Mouse (Mus musculus): ENCODE measurements around the gene Smc5. TPM values are rescaled to one million over a fixed set of nuclear protein-coding genes. Genes with fewer than 3 reads are reported as not detected.

Smc5 gene
- 0.55 and 0.68 TPM in 2 replicates for polyA plus RNA-seq (2012; rRNA removed)

- Histone ChIP-seq H3K27ac (ENCODE audit: insufficient read depth, low read depth, low read length) (no peak within 1 kb of the TSS), H3K4me3 (ENCODE audit: low read depth, low read length) (peak within 1 kb of the TSS; percentile 77), H3K36me3 (ENCODE audit: control insufficient read depth, insufficient read depth, low read length) (0 out of 2 replicates have a peak, but pooled peaks cover 2% of the 10 kb centered on the region), H3K27me3 (ENCODE audit: control insufficient read depth, insufficient read depth, low read length) (no peaks in the 10 kb centered on the region), H3K4me1 (ENCODE audit: control insufficient read depth, insufficient read depth, insufficient read length, low read length) (no peaks in the 10 kb centered on the region; the same call in none of the 2 replicates)
- WGBS: under 1% methylated on average over 69 of the region's 69 CpGs
- TF ChIP-seq POLR2A (IDR thresholded peaks at IDR 0.05; ENCODE audit: low read depth, low read length): no peak
Measured at GRCm38 (mm10) chr19:23273355-23274053, at the start of gene Smc5. Gene Smc5 (minus strand): TSS chr19:23273897.

GRCm38 (mm10) chr19:23323107-23323506 lies 49.4 kb upstream of the Smc5 start:
- WGBS: 55% methylated on average over 3 of the region's 3 CpGs
- TF ChIP-seq CTCF (IDR thresholded peaks at IDR 0.05; ENCODE audit: extremely low read depth, insufficient read length, insufficient replicate concordance, low read depth, low read length): no peak
- no peak for TF ChIP-seq POLR2A (IDR thresholded peaks at IDR 0.05; ENCODE audit: low read depth, low read length)
- Histone ChIP-seq H3K27ac (ENCODE audit: insufficient read depth, low read depth, low read length) (peak overlapping the region; percentile 60), H3K4me1 (ENCODE audit: control insufficient read depth, insufficient read depth, insufficient read length, low read length) (no peaks in the 10 kb centered on the region; the same call in 1 of the 2 replicates), H3K36me3 (ENCODE audit: control insufficient read depth, insufficient read depth, low read length) (no peaks in the 10 kb centered on the region), H3K27me3 (ENCODE audit: control insufficient read depth, insufficient read depth, low read length) (no peaks in the 10 kb centered on the region), H3K4me3 (ENCODE audit: low read depth, low read length) (no peak overlapping the region)

GRCm38 (mm10) chr19:23317989-23318358 lies 44.3 kb upstream of the Smc5 start:
- H3K4me3 ChIP-seq (ENCODE audit: low read depth, low read length): no peak overlapping the region
- 84% methylated on average over 5 of the region's 5 CpGs for WGBS
- no peaks in the 10 kb centered on the region for H3K27me3 ChIP-seq (ENCODE audit: control insufficient read depth, insufficient read depth, low read length)
- TF ChIP-seq POLR2A (IDR thresholded peaks at IDR 0.05; ENCODE audit: low read depth, low read length) (no peak), CTCF (IDR thresholded peaks at IDR 0.05; ENCODE audit: extremely low read depth, insufficient read length, insufficient replicate concordance, low read depth, low read length) (no peak)
- no peaks in the 10 kb centered on the region; the same call in 1 of the 2 replicates for H3K4me1 ChIP-seq (ENCODE audit: control insufficient read depth, insufficient read depth, insufficient read length, low read length)
- H3K27ac ChIP-seq (ENCODE audit: insufficient read depth, low read depth, low read length): no peak overlapping the region
- no peaks in the 10 kb centered on the region for H3K36me3 ChIP-seq (ENCODE audit: control insufficient read depth, insufficient read depth, low read length)

GRCm38 (mm10) chr19:23317295-23317988 lies 43.7 kb upstream of the Smc5 start:
- no peaks in the 10 kb centered on the region for H3K36me3 ChIP-seq (ENCODE audit: control insufficient read depth, insufficient read depth, low read length)
- H3K4me1 ChIP-seq (ENCODE audit: control insufficient read depth, insufficient read depth, insufficient read length, low read length): no peaks in the 10 kb centered on the region
- TF ChIP-seq CTCF (IDR thresholded peaks at IDR 0.05; ENCODE audit: extremely low read depth, insufficient read length, insufficient replicate concordance, low read depth, low read length): no peak
- WGBS: 66% methylated on average over 5 of the region's 5 CpGs
- H3K27me3 ChIP-seq (ENCODE audit: control insufficient read depth, insufficient read depth, low read length): no peaks in the 10 kb centered on the region
- H3K4me3 ChIP-seq (ENCODE audit: low read depth, low read length): no peak overlapping the region
- H3K27ac ChIP-seq (ENCODE audit: insufficient read depth, low read depth, low read length): no peak overlapping the region

GRCm38 (mm10) chr19:23316851-23317250 lies 43.2 kb upstream of the Smc5 start:
- Histone ChIP-seq H3K27me3 (ENCODE audit: control insufficient read depth, insufficient read depth, low read length) (no peaks in the 10 kb centered on the region), H3K4me3 (ENCODE audit: low read depth, low read length) (no peak overlapping the region), H3K27ac (ENCODE audit: insufficient read depth, low read depth, low read length) (no peak overlapping the region), H3K4me1 (ENCODE audit: control insufficient read depth, insufficient read depth, insufficient read length, low read length) (no peaks in the 10 kb centered on the region), H3K36me3 (ENCODE audit: control insufficient read depth, insufficient read depth, low read length) (no peaks in the 10 kb centered on the region)
- TF ChIP-seq POLR2A (IDR thresholded peaks at IDR 0.05; ENCODE audit: low read depth, low read length) (no peak), CTCF (IDR thresholded peaks at IDR 0.05; ENCODE audit: extremely low read depth, insufficient read length, insufficient replicate concordance, low read depth, low read length) (no peak)
- 84% methylated on average over 5 of the region's 5 CpGs for WGBS

GRCm38 (mm10) chr19:23309979-23310378 lies 36.3 kb upstream of the Smc5 start:
- Histone ChIP-seq H3K27me3 (ENCODE audit: control insufficient read depth, insufficient read depth, low read length) (no peaks in the 10 kb centered on the region), H3K36me3 (ENCODE audit: control insufficient read depth, insufficient read depth, low read length) (no peaks in the 10 kb centered on the region), H3K4me1 (ENCODE audit: control insufficient read depth, insufficient read depth, insufficient read length, low read length) (no peaks in the 10 kb centered on the region), H3K4me3 (ENCODE audit: low read depth, low read length) (no peak overlapping the region), H3K27ac (ENCODE audit: insufficient read depth, low read depth, low read length) (no peak overlapping the region)
- no peak for TF ChIP-seq CTCF (IDR thresholded peaks at IDR 0.05; ENCODE audit: extremely low read depth, insufficient read length, insufficient replicate concordance, low read depth, low read length)
- TF ChIP-seq POLR2A (IDR thresholded peaks at IDR 0.05; ENCODE audit: low read depth, low read length): no peak
- 67% methylated on average over 2 of the region's 2 CpGs for WGBS

- Histone ChIP-seq H3K36me3 (ENCODE audit: control insufficient read depth, insufficient read depth, low read length) (no peaks in the 10 kb centered on the region), H3K4me1 (ENCODE audit: control insufficient read depth, insufficient read depth, insufficient read length, low read length) (no peaks in the 10 kb centered on the region), H3K27me3 (ENCODE audit: control insufficient read depth, insufficient read depth, low read length) (no peaks in the 10 kb centered on the region), H3K27ac (ENCODE audit: insufficient read depth, low read depth, low read length) (no peak overlapping the region), H3K4me3 (ENCODE audit: low read depth, low read length) (no peak overlapping the region)
- 84% methylated on average over 7 of the region's 7 CpGs for WGBS
- no peak for TF ChIP-seq CTCF (IDR thresholded peaks at IDR 0.05; ENCODE audit: extremely low read depth, insufficient read length, insufficient replicate concordance, low read depth, low read length)
- no peak for TF ChIP-seq POLR2A (IDR thresholded peaks at IDR 0.05; ENCODE audit: low read depth, low read length)
Measured at GRCm38 (mm10) chr19:23306671-23307070, 33.0 kb upstream of the Smc5 start.
